Mouse (Mus musculus) lung, postnatal 36 days (tissue): Measurements from ENCODE around the gene Kcnd2.
A peak's percentile ranks its signal among the peaks of the same experiment; 100 is the strongest.

Source experiments
- DNase-seq: peaks from one replicate; pipeline ENCODE4 v3.0.0; 2022; ENCODE audit warnings: mixed read lengths

Kcnd2 gene

GRCm38 (mm10) chr6:21424202-21424785 lies 209.0 kb downstream of the Kcnd2 start:
- no peak for DNase-seq

- DNase-seq: no peak
Observed at GRCm38 (mm10) chr6:21431120-21431519, 215.8 kb downstream of the Kcnd2 start.

- DNase-seq: no peak
Observed at GRCm38 (mm10) chr6:21464719-21465118, 249.4 kb downstream of the Kcnd2 start.

- DNase-seq: no peak
Observed at GRCm38 (mm10) chr6:21471891-21472544, 256.7 kb downstream of the Kcnd2 start.

- no peak for DNase-seq
Observed at GRCm38 (mm10) chr6:21482714-21483113, 267.4 kb downstream of the Kcnd2 start.

- no peak for DNase-seq
Observed at GRCm38 (mm10) chr6:21488536-21488935, 273.2 kb downstream of the Kcnd2 start.

GRCm38 (mm10) chr6:21502921-21503320 lies 287.6 kb downstream of the Kcnd2 start:
- no peak for DNase-seq

- no peak for DNase-seq
Observed at GRCm38 (mm10) chr6:21510621-21511239, 295.4 kb downstream of the Kcnd2 start.

GRCm38 (mm10) chr6:21520351-21520750 lies 305.0 kb downstream of the Kcnd2 start:
- no peak for DNase-seq

- no peak for DNase-seq
Observed at GRCm38 (mm10) chr6:21527489-21528074, 312.3 kb downstream of the Kcnd2 start.

- no peak for DNase-seq
Observed at GRCm38 (mm10) chr6:21534009-21534408, 318.7 kb downstream of the Kcnd2 start.

- DNase-seq: no peak
Observed at GRCm38 (mm10) chr6:21534820-21535219, 319.5 kb downstream of the Kcnd2 start.

GRCm38 (mm10) chr6:21551501-21551900 lies 336.2 kb downstream of the Kcnd2 start:
- no peak for DNase-seq

- DNase-seq: no peak
Observed at GRCm38 (mm10) chr6:21570964-21571363, 355.7 kb downstream of the Kcnd2 start.

GRCm38 (mm10) chr6:21590156-21590555 lies 374.9 kb downstream of the Kcnd2 start:
- DNase-seq: no peak

- DNase-seq: no peak
Observed at GRCm38 (mm10) chr6:21597424-21597823, 382.1 kb downstream of the Kcnd2 start.

- DNase-seq: no peak
Observed at GRCm38 (mm10) chr6:21609381-21610059, 394.2 kb downstream of the Kcnd2 start.

GRCm38 (mm10) chr6:21629989-21630388 lies 414.7 kb downstream of the Kcnd2 start:
- DNase-seq: no peak

GRCm38 (mm10) chr6:21655681-21656080 lies 440.4 kb downstream of the Kcnd2 start:
- DNase-seq: peak; percentile 2

- no peak for DNase-seq
Observed at GRCm38 (mm10) chr6:21664135-21664534, 448.8 kb downstream of the Kcnd2 start.

GRCm38 (mm10) chr6:21664638-21665037 lies 449.3 kb downstream of the Kcnd2 start:
- DNase-seq: no peak

- no peak for DNase-seq
Observed at GRCm38 (mm10) chr6:21684252-21684651, 468.9 kb downstream of the Kcnd2 start.

GRCm38 (mm10) chr6:21686388-21686787 lies 471.1 kb downstream of the Kcnd2 start:
- no peak for DNase-seq
